Mouse (Mus musculus): Measurements from ENCODE around the gene Slc16a6. TPM values are rescaled to one million over a fixed set of nuclear protein-coding genes. Genes with fewer than 3 reads are reported as not detected.

Slc16a6 gene
- polyA plus RNA-seq, 1 experiment: 4.3 TPM

- H3ac ChIP-seq (ENCODE audit: control insufficient read depth, insufficient read length): peak overlapping the region; percentile 10
- TF ChIP-seq CEBPB (IDR thresholded peaks at IDR 0.05; ENCODE audit: insufficient read depth, poor library complexity, severe bottlenecking) (no peak), TCF3 (IDR thresholded peaks at IDR 0.05; ENCODE audit: insufficient read length, low read depth) (no peak), POLR2A (IDR thresholded peaks at IDR 0.05; ENCODE audit: insufficient read length, low read depth) (no peak), REST (IDR thresholded peaks at IDR 0.05; ENCODE audit: insufficient read depth, insufficient read length) (no peak), E2F4 (IDR thresholded peaks at IDR 0.05; ENCODE audit: insufficient read depth) (no peak), MYOG (IDR thresholded peaks at IDR 0.05; ENCODE audit: control insufficient read depth in 1 of 3, insufficient read depth in 1 of 3, insufficient read length in 2 of 3, low read depth in 2 of 3) (no peak), MYOD1 (IDR thresholded peaks at IDR 0.05; ENCODE audit: control insufficient read depth in 1 of 3, insufficient read length in 2 of 3, low read depth in 2 of 3) (no peak), TCF12 (IDR thresholded peaks at IDR 0.05; ENCODE audit: insufficient read depth, poor library complexity, severe bottlenecking) (no peak), SRF (IDR thresholded peaks at IDR 0.05; ENCODE audit: control insufficient read depth, insufficient read length, low read depth) (no peak), MAX (IDR thresholded peaks at IDR 0.05; ENCODE audit: low read depth) (no peak), USF1 (IDR thresholded peaks at IDR 0.05; ENCODE audit: low read depth) (no peak), POLR2AphosphoS2 (IDR thresholded peaks at IDR 0.05; ENCODE audit: insufficient read length, low read depth) (no peak)
- peaks cover 10% of the 10 kb centered on the region for H3K36me3 ChIP-seq (ENCODE audit: control insufficient read depth, insufficient read depth)
- peak overlapping the region; percentile 78 for H3K4me3 ChIP-seq
- H3K27me3 ChIP-seq (ENCODE audit: control insufficient read depth, insufficient read depth, insufficient read length): no peaks in the 10 kb centered on the region
- peak overlapping the region; percentile 87 for H3K4me2 ChIP-seq (ENCODE audit: low read depth)
- peaks cover 6% of the 10 kb centered on the region for H3K79me2 ChIP-seq (ENCODE audit: control insufficient read depth, insufficient read depth)
These were observed 47.2 kb downstream of the Slc16a6 start for GRCm38 (mm10) chr11:109426272-109426586.

GRCm38 (mm10) chr11:109425392-109426271 is 47.8 kb downstream of the Slc16a6 start, which contains the start of gene Amz2:
Gene Amz2 (plus strand): TSS chr11:109425946.
- H3K79me2 ChIP-seq (ENCODE audit: control insufficient read depth, insufficient read depth): peaks cover 6% of the 10 kb centered on the region
- H3ac ChIP-seq (ENCODE audit: control insufficient read depth, insufficient read length): peak within 1 kb of the TSS; percentile 10
- peak; percentile 82 for TF ChIP-seq POLR2A (IDR thresholded peaks at IDR 0.05; ENCODE audit: insufficient read length, low read depth)
- TF ChIP-seq MAX (IDR thresholded peaks at IDR 0.05; ENCODE audit: low read depth): no peak
- TF ChIP-seq USF1 (IDR thresholded peaks at IDR 0.05; ENCODE audit: low read depth): no peak
- TF ChIP-seq REST (IDR thresholded peaks at IDR 0.05; ENCODE audit: insufficient read depth, insufficient read length): no peak
- TF ChIP-seq POLR2AphosphoS2 (IDR thresholded peaks at IDR 0.05; ENCODE audit: insufficient read length, low read depth): peak; percentile 81
- TF ChIP-seq MYOD1 (IDR thresholded peaks at IDR 0.05; ENCODE audit: control insufficient read depth in 1 of 3, insufficient read length in 2 of 3, low read depth in 2 of 3): peak in 1 of 3 experiments; percentile 62
- TF ChIP-seq MYOG (IDR thresholded peaks at IDR 0.05; ENCODE audit: control insufficient read depth in 1 of 3, insufficient read depth in 1 of 3, insufficient read length in 2 of 3, low read depth in 2 of 3): peak in 1 of 3 experiments; percentile 60
- TF ChIP-seq SRF (IDR thresholded peaks at IDR 0.05; ENCODE audit: control insufficient read depth, insufficient read length, low read depth): no peak
- peak; percentile 81 for TF ChIP-seq CEBPB (IDR thresholded peaks at IDR 0.05; ENCODE audit: insufficient read depth, poor library complexity, severe bottlenecking)
- peak within 1 kb of the TSS; percentile 87 for H3K4me2 ChIP-seq (ENCODE audit: low read depth)
- peak within 1 kb of the TSS; percentile 78 for H3K4me3 ChIP-seq
- H3K27me3 ChIP-seq (ENCODE audit: control insufficient read depth, insufficient read depth, insufficient read length): no peaks in the 10 kb centered on the region
- H3K36me3 ChIP-seq (ENCODE audit: control insufficient read depth, insufficient read depth): peaks cover 10% of the 10 kb centered on the region

GRCm38 (mm10) chr11:109423294-109423693 is 50.1 kb downstream of the Slc16a6 start:
- TF ChIP-seq POLR2AphosphoS2 (IDR thresholded peaks at IDR 0.05; ENCODE audit: insufficient read length, low read depth) (no peak), MYOD1 (IDR thresholded peaks at IDR 0.05; ENCODE audit: control insufficient read depth in 1 of 3, insufficient read length in 2 of 3, low read depth in 2 of 3) (no peak), TCF12 (IDR thresholded peaks at IDR 0.05; ENCODE audit: insufficient read depth, poor library complexity, severe bottlenecking) (no peak), REST (IDR thresholded peaks at IDR 0.05; ENCODE audit: insufficient read depth, insufficient read length) (no peak), USF1 (IDR thresholded peaks at IDR 0.05; ENCODE audit: low read depth) (no peak), CEBPB (IDR thresholded peaks at IDR 0.05; ENCODE audit: insufficient read depth, poor library complexity, severe bottlenecking) (no peak), SRF (IDR thresholded peaks at IDR 0.05; ENCODE audit: control insufficient read depth, insufficient read length, low read depth) (no peak), E2F4 (IDR thresholded peaks at IDR 0.05; ENCODE audit: insufficient read depth) (no peak), TCF3 (IDR thresholded peaks at IDR 0.05; ENCODE audit: insufficient read length, low read depth) (no peak), MAX (IDR thresholded peaks at IDR 0.05; ENCODE audit: low read depth) (no peak), MYOG (IDR thresholded peaks at IDR 0.05; ENCODE audit: control insufficient read depth in 1 of 3, insufficient read depth in 1 of 3, insufficient read length in 2 of 3, low read depth in 2 of 3) (no peak), POLR2A (IDR thresholded peaks at IDR 0.05; ENCODE audit: insufficient read length, low read depth) (no peak)
- H3K36me3 ChIP-seq (ENCODE audit: control insufficient read depth, insufficient read depth): no peaks in the 10 kb centered on the region
- H3K27me3 ChIP-seq (ENCODE audit: control insufficient read depth, insufficient read depth, insufficient read length): no peaks in the 10 kb centered on the region
- peaks cover 6% of the 10 kb centered on the region for H3K79me2 ChIP-seq (ENCODE audit: control insufficient read depth, insufficient read depth)
- H3ac ChIP-seq (ENCODE audit: control insufficient read depth, insufficient read length): no peak overlapping the region
- H3K4me3 ChIP-seq: no peak overlapping the region
- H3K4me2 ChIP-seq (ENCODE audit: low read depth): no peak overlapping the region

GRCm38 (mm10) chr11:109422263-109422662 is 51.1 kb downstream of the Slc16a6 start:
- Histone ChIP-seq H3ac (ENCODE audit: control insufficient read depth, insufficient read length) (no peak overlapping the region), H3K27me3 (ENCODE audit: control insufficient read depth, insufficient read depth, insufficient read length) (no peaks in the 10 kb centered on the region), H3K4me2 (ENCODE audit: low read depth) (no peak overlapping the region), H3K79me2 (ENCODE audit: control insufficient read depth, insufficient read depth) (peaks cover 5% of the 10 kb centered on the region), H3K4me3 (no peak overlapping the region), H3K36me3 (ENCODE audit: control insufficient read depth, insufficient read depth) (no peaks in the 10 kb centered on the region)
- no peak for TF ChIP-seq MYOG (IDR thresholded peaks at IDR 0.05; ENCODE audit: control insufficient read depth in 1 of 3, insufficient read depth in 1 of 3, insufficient read length in 2 of 3, low read depth in 2 of 3)
- TF ChIP-seq MYOD1 (IDR thresholded peaks at IDR 0.05; ENCODE audit: control insufficient read depth in 1 of 3, insufficient read length in 2 of 3, low read depth in 2 of 3): no peak

All from myocyte (in vitro differentiated cells).